Mouse (Mus musculus) cerebral cortex, adult 2 months (tissue): ENCODE data around the gene Colgalt2.

Experiments
- WGBS: fragments of 180-500 bp; shearing (Covaris S2); methylation state at CpG from one replicate; pipeline ENCODE4 v1.1.7; 2018; 5-methylcytosine and 5-hydroxymethylcytosine counted together

Colgalt2 gene

DNA sequence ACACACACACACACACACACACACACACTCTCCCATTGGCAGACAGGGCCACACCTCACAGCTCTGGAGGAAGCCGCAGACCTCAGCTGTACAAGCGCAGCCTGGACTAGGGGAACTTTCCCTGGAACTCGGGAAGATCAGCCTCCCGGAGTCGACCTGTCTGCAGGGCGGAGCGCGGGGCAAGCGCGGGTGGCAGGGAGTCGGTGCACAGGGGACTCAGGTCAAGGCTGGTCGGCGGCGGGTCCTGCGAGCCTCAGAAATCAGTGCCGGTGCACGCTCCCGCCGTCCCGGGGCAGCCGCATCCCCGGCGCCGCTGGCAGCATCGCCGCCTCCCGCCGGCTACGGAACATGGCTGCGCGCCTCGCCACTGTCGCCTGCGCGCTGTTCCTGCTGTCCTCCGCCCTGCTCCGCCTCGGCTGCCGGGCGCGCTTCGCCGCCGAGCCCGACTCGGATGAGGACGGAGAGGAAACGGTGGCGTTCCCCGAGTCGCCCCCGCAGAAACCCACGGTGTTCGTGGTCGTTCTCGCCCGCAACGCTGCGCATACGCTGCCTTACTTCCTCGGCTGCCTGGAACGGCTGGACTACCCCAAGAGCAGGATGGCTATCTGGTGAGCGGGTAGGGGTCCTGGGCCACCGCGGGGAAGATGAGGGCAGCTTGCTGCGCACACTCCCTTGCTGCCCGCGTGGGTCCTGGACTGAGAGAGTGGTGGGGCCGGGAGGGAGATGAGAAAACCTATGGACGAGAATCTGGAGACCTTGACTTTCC is at the start of gene Colgalt2:
Colgalt2 (plus strand) TSS at position 41 of the 766 bp plus-strand sequence.
- under 1% methylated on average over 69 of the region's 70 CpGs for WGBS

- WGBS: 57% methylated on average over 4 of the region's 4 CpGs
These were observed 42.9 kb upstream of the Colgalt2 start for GRCm38 (mm10) chr1:152356721-152357120.

DNA sequence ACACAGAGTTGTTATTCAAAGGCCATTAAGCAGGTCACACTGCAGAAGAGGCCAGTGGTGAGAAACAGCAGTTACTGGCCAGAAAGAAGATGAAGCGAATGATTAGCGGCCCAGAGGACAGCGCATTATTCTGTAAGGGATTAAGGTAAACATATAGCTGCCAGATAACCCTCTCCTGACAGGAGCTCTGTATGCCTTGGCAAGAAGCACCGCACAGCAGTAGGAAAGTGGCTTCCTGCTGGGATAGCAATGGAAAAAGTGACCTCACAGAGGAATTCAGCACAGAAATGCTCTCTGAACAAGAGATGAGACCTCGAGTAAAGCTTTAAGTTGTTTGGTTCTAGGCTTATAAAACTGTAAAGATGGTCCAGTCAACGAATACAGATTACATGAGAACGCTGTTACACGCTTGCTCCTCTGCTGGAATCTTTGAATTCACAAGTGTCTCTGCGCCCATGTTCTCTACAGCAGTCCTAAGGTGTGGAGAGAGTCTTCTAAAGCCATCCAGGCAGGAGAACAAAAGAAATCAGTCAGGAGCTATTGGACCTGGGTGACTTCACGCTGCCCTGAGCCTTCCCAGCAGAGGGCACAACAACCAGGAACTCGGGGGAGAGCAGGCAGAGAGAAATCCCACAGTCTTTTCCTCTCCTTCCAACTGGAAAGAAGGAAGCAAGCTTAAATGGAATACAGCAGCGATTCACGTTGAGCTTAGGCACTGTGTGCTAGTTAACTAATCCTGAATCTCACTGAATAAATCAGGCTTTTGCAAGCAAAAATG is 31.1 kb upstream of the Colgalt2 start:
- 52% methylated on average over 13 of the region's 13 CpGs for WGBS

- WGBS: 6% methylated on average over 4 of the region's 4 CpGs
These were observed 30.5 kb upstream of the Colgalt2 start for GRCm38 (mm10) chr1:152369139-152369538.

- 94% methylated on average over 5 of the region's 5 CpGs for WGBS
These were observed 21.3 kb upstream of the Colgalt2 start for GRCm38 (mm10) chr1:152378311-152378710.

GRCm38 (mm10) chr1:152384589-152384988 is 15.0 kb upstream of the Colgalt2 start:
- 100% methylated on average over 1 of the region's 1 CpGs for WGBS

GRCm38 (mm10) chr1:152385693-152386092 is 13.9 kb upstream of the Colgalt2 start:
- WGBS: 21% methylated on average over 2 of the region's 4 CpGs

DNA sequence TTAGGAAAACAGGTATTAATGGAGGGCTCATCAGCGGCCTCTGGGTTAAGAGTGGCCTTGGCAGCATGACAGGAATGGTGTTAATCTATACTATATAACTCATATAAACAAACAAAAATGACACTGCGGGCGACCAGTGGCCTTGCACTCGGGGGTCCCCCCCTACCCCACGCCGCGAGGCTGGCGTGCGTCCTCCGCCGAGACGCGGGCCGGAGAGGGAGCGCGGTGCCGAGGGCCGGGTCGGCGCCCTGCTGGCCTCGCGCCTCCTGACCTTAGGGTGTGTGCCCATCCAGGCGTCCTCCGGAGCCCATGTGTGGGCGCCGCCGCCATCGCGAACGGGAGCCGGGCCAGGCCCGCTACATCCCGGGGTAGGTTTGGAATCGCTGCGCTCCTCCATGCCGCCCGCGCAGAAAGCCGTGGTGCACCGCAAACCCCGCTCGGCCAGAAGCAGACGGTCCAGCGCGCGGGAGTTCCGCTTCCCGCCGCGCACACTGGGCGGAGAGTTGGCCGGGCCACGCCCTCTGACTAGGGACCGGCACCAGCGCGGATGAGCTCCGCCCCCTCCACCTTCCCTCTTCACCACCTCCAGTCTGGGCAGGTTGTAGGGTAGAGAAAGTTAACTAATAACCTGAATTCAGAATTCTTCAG is 13.3 kb upstream of the Colgalt2 start, which contains the start of gene Tsen15:
Tsen15 (minus strand) TSS at position 501 of the 648 bp plus-strand sequence.
- WGBS: under 1% methylated on average over 57 of the region's 57 CpGs

GRCm38 (mm10) chr1:152394137-152394536 is 5.5 kb upstream of the Colgalt2 start:
- WGBS: 57% methylated on average over 3 of the region's 3 CpGs

- WGBS: 84% methylated on average over 4 of the region's 4 CpGs
These were observed 4.6 kb upstream of the Colgalt2 start for GRCm38 (mm10) chr1:152394956-152395515.

GRCm38 (mm10) chr1:152398708-152399107 is 922 bp upstream of the Colgalt2 start:
- 91% methylated on average over 1 of the region's 1 CpGs for WGBS

GRCm38 (mm10) chr1:152400556-152401540 is 1.2 kb downstream of the Colgalt2 start:
- WGBS: 6% methylated on average over 14 of the region's 14 CpGs

DNA sequence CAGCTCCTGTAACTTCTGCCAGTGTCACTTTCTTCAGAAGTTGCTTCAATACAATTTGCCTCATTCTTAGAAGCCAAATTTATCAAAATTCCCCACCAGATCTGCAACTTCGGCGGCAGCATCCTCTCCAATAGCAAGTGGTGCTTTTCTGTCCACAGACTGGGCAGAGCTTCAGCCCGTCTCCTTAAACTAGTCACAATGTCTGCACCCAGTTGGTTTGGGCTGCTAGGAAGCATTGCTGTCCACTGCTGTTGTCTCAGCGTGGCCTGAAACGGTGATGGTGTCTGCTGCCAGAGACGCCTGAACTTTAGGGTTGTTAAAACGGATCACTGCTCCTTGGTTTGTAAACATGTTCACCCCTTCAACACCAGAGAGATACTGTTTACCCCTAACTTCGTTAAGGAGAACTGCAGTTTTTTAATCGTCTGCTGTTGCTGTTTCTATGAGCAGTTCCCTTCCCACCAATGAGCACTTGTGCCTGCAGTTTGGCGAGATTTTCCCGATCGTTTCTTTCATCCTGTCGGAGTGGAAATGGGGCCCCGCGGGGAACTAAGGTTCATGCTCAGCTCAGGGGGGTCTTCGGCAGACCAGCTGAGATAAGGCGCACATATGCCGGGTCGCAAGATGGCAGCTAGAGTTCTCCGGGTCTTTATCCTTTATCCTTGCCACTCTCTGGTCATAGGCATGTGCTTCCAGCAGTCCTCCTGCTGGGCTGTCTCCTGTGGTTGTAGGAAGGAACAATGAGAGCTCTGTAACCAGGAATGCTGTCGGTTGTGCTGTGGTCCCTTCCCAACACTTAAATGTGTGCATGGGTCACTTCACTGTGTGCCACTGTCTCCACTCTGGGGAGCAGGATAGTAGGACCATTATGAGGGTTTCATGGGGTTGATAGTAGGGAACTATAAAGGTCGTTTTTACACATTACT is 7.7 kb downstream of the Colgalt2 start:
- WGBS: 35% methylated on average over 22 of the region's 22 CpGs

- WGBS: 85% methylated on average over 4 of the region's 4 CpGs
These were observed 9.7 kb downstream of the Colgalt2 start for GRCm38 (mm10) chr1:152409356-152409755.

DNA sequence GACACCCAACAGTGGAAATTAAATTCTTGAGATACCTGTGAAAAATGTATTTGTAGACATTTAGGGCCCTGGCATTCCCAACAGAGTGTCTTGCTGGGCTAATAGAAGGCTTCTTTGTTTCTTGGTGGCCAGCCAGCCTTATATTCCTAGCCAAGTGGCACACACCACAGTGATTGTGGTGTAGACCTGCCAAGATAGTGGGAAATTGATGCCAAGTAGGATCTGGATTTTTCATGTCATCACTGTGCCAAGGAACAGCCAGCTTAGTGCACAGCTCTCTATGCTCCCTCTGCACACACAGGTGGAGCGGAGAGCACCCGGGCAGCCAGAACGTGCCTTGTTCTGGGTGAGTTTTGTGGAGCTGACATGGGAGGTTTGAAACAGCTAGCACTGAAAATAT is 11.0 kb downstream of the Colgalt2 start:
- 59% methylated on average over 3 of the region's 3 CpGs for WGBS

DNA sequence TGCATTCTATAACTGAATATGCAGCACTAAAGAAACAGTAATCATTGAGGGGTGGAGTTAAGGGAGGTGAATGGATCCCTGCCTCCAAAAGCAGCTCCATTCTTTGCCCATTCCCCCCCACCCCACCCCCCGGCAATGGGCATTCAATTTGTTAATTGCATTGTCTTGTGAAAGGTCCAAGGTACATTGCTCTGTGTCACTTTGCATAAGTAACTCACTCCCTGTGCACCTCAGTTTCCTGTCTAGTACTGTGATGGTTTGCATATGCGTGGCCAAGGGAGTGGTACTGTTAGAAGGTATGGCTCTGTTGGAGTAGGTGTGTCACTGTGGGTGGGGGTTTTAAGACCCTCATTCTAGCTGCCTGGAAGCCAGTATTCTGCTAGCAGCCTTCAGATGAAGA is 13.5 kb downstream of the Colgalt2 start:
- 93% methylated on average over 2 of the region's 2 CpGs for WGBS

DNA sequence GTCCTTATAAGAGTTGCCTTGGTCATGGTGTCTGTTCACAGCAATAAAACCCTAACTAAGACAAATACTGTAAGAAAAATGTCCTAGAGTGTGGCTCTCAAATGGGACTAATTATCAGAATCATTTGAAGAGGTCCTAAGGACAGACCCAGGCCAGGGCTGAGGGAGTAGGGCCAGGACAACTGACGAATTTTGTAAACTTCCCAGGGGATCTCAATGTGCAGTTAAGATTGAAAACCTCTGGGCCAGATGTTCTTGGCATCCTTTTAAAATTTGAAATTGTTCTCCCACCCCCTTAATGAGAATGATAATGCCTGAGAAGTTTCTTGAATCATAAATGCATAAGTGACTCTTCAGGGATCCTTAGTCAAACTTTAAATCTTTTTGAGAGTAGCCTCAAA is 14.3 kb downstream of the Colgalt2 start:
- WGBS: 76% methylated on average over 1 of the region's 1 CpGs

GRCm38 (mm10) chr1:152414451-152414850 is 14.8 kb downstream of the Colgalt2 start:
- WGBS: 61% methylated on average over 10 of the region's 10 CpGs

- 85% methylated on average over 13 of the region's 13 CpGs for WGBS
These were observed 16.8 kb downstream of the Colgalt2 start for GRCm38 (mm10) chr1:152416306-152416904.
